Mouse (Mus musculus): ENCODE data around the gene Gm21992.

The Gm21992 gene

GRCm38 (mm10) chr19:4712156-4712780 is 99.1 kb downstream of the Gm21992 start:
- TF ChIP-seq POU5F1 (IDR thresholded peaks at IDR 0.05; ENCODE audit: borderline replicate concordance, low read length) = no peak
- no peak for TF ChIP-seq NANOG (IDR thresholded peaks at IDR 0.05; ENCODE audit: borderline replicate concordance, low read length)
- TF ChIP-seq CTCF (conservative IDR thresholded peaks at IDR 0.05; ENCODE audit: low read length) = no peak
- Histone ChIP-seq H3K4me3 (replicated peaks; ENCODE audit: low read length) (peak overlapping the region; percentile 86), H3K4me1 (replicated peaks; ENCODE audit: low read depth, low read length) (peaks cover 36% of the 10 kb centered on the region), H3K27me3 (ENCODE audit: insufficient read depth, low read length) (peaks cover 77% of the 10 kb centered on the region), H3K36me3 (ENCODE audit: insufficient read depth, low read length) (no peaks in the 10 kb centered on the region), H3K9me3 (ENCODE audit: low read length) (no peaks in the 10 kb centered on the region)

GRCm38 (mm10) chr19:4711601-4712155 is 99.7 kb downstream of the Gm21992 start:
- H3K9me3 ChIP-seq (ENCODE audit: low read length) = no peaks in the 10 kb centered on the region
- H3K27me3 ChIP-seq (ENCODE audit: insufficient read depth, low read length) = peaks cover 73% of the 10 kb centered on the region
- no peaks in the 10 kb centered on the region for H3K36me3 ChIP-seq (ENCODE audit: insufficient read depth, low read length)
- TF ChIP-seq NANOG (IDR thresholded peaks at IDR 0.05; ENCODE audit: borderline replicate concordance, low read length) (no peak), POU5F1 (IDR thresholded peaks at IDR 0.05; ENCODE audit: borderline replicate concordance, low read length) (no peak), CTCF (conservative IDR thresholded peaks at IDR 0.05; ENCODE audit: low read length) (no peak)
- peak overlapping the region; percentile 86 for H3K4me3 ChIP-seq (replicated peaks; ENCODE audit: low read length)
- peaks cover 31% of the 10 kb centered on the region for H3K4me1 ChIP-seq (replicated peaks; ENCODE audit: low read depth, low read length)

- Histone ChIP-seq H3K4me1 (replicated peaks; ENCODE audit: low read depth, low read length) (peaks cover 31% of the 10 kb centered on the region), H3K9me3 (ENCODE audit: low read length) (no peaks in the 10 kb centered on the region), H3K4me3 (replicated peaks; ENCODE audit: low read length) (peak within 1 kb of the TSS; percentile 86), H3K27me3 (ENCODE audit: insufficient read depth, low read length) (peaks cover 69% of the 10 kb centered on the region), H3K36me3 (ENCODE audit: insufficient read depth, low read length) (no peaks in the 10 kb centered on the region)
- TF ChIP-seq NANOG (IDR thresholded peaks at IDR 0.05; ENCODE audit: borderline replicate concordance, low read length) (no peak), POU5F1 (IDR thresholded peaks at IDR 0.05; ENCODE audit: borderline replicate concordance, low read length) (no peak), CTCF (conservative IDR thresholded peaks at IDR 0.05; ENCODE audit: low read length) (no peak)
Measured at GRCm38 (mm10) chr19:4711098-4711600, 100.3 kb downstream of the Gm21992 start, which contains the start of gene Sptbn2. Gene Sptbn2 (plus strand): TSS chr19:4711167.

- H3K27me3 ChIP-seq (ENCODE audit: insufficient read depth, low read length) = peaks cover 64% of the 10 kb centered on the region
- peaks cover 26% of the 10 kb centered on the region for H3K4me1 ChIP-seq (replicated peaks; ENCODE audit: low read depth, low read length)
- H3K36me3 ChIP-seq (ENCODE audit: insufficient read depth, low read length) = no peaks in the 10 kb centered on the region
- TF ChIP-seq POU5F1 (IDR thresholded peaks at IDR 0.05; ENCODE audit: borderline replicate concordance, low read length) (no peak), CTCF (conservative IDR thresholded peaks at IDR 0.05; ENCODE audit: low read length) (no peak), NANOG (IDR thresholded peaks at IDR 0.05; ENCODE audit: borderline replicate concordance, low read length) (no peak)
- no peaks in the 10 kb centered on the region for H3K9me3 ChIP-seq (ENCODE audit: low read length)
- H3K4me3 ChIP-seq (replicated peaks; ENCODE audit: low read length) = peak overlapping the region; percentile 43
Measured at GRCm38 (mm10) chr19:4708765-4709164, 102.6 kb downstream of the Gm21992 start.

GRCm38 (mm10) chr19:4701221-4701620 is 110.2 kb downstream of the Gm21992 start:
- no peak for TF ChIP-seq CTCF (conservative IDR thresholded peaks at IDR 0.05; ENCODE audit: low read length)
- no peak for TF ChIP-seq POU5F1 (IDR thresholded peaks at IDR 0.05; ENCODE audit: borderline replicate concordance, low read length)
- no peak for TF ChIP-seq NANOG (IDR thresholded peaks at IDR 0.05; ENCODE audit: borderline replicate concordance, low read length)
- Histone ChIP-seq H3K9me3 (ENCODE audit: low read length) (no peaks in the 10 kb centered on the region), H3K36me3 (ENCODE audit: insufficient read depth, low read length) (no peaks in the 10 kb centered on the region), H3K27me3 (ENCODE audit: insufficient read depth, low read length) (peaks cover 81% of the 10 kb centered on the region), H3K4me1 (replicated peaks; ENCODE audit: low read depth, low read length) (peaks cover 18% of the 10 kb centered on the region), H3K4me3 (replicated peaks; ENCODE audit: low read length) (no peak overlapping the region)

- Histone ChIP-seq H3K9me3 (ENCODE audit: low read length) (no peaks in the 10 kb centered on the region), H3K27me3 (ENCODE audit: insufficient read depth, low read length) (peaks cover 77% of the 10 kb centered on the region), H3K4me1 (replicated peaks; ENCODE audit: low read depth, low read length) (peaks cover 18% of the 10 kb centered on the region), H3K4me3 (replicated peaks; ENCODE audit: low read length) (no peak overlapping the region), H3K36me3 (ENCODE audit: insufficient read depth, low read length) (no peaks in the 10 kb centered on the region)
- TF ChIP-seq NANOG (IDR thresholded peaks at IDR 0.05; ENCODE audit: borderline replicate concordance, low read length) (no peak), POU5F1 (IDR thresholded peaks at IDR 0.05; ENCODE audit: borderline replicate concordance, low read length) (no peak), CTCF (conservative IDR thresholded peaks at IDR 0.05; ENCODE audit: low read length) (no peak)
Measured at GRCm38 (mm10) chr19:4700656-4701055, 110.8 kb downstream of the Gm21992 start.

GRCm38 (mm10) chr19:4699821-4700220 is 111.6 kb downstream of the Gm21992 start:
- Histone ChIP-seq H3K27me3 (ENCODE audit: insufficient read depth, low read length) (peaks cover 72% of the 10 kb centered on the region), H3K4me1 (replicated peaks; ENCODE audit: low read depth, low read length) (peaks cover 18% of the 10 kb centered on the region), H3K4me3 (replicated peaks; ENCODE audit: low read length) (no peak overlapping the region), H3K36me3 (ENCODE audit: insufficient read depth, low read length) (no peaks in the 10 kb centered on the region), H3K9me3 (ENCODE audit: low read length) (no peaks in the 10 kb centered on the region)
- TF ChIP-seq NANOG (IDR thresholded peaks at IDR 0.05; ENCODE audit: borderline replicate concordance, low read length) (no peak), POU5F1 (IDR thresholded peaks at IDR 0.05; ENCODE audit: borderline replicate concordance, low read length) (no peak), CTCF (conservative IDR thresholded peaks at IDR 0.05; ENCODE audit: low read length) (no peak)

- H3K27me3 ChIP-seq (ENCODE audit: insufficient read depth, low read length) = peaks cover 69% of the 10 kb centered on the region
- TF ChIP-seq NANOG (IDR thresholded peaks at IDR 0.05; ENCODE audit: borderline replicate concordance, low read length) = no peak
- TF ChIP-seq POU5F1 (IDR thresholded peaks at IDR 0.05; ENCODE audit: borderline replicate concordance, low read length) = no peak
- no peak for TF ChIP-seq CTCF (conservative IDR thresholded peaks at IDR 0.05; ENCODE audit: low read length)
- no peaks in the 10 kb centered on the region for H3K36me3 ChIP-seq (ENCODE audit: insufficient read depth, low read length)
- peak overlapping the region; percentile 81 for H3K4me3 ChIP-seq (replicated peaks; ENCODE audit: low read length)
- no peaks in the 10 kb centered on the region for H3K9me3 ChIP-seq (ENCODE audit: low read length)
- peaks cover 18% of the 10 kb centered on the region for H3K4me1 ChIP-seq (replicated peaks; ENCODE audit: low read depth, low read length)
Measured at GRCm38 (mm10) chr19:4698856-4699255, 112.6 kb downstream of the Gm21992 start.
